Mouse (Mus musculus): Measurements from ENCODE around the gene Sumo1. TPM values are rescaled to one million over a fixed set of nuclear protein-coding genes. Genes with fewer than 3 reads are reported as not detected.
"Not testable (repeated sequence)": the region's sequence is repeated elsewhere in the genome, so short reads cannot be mapped to it uniquely, and the experiment has no call there.

Gene Sumo1
- polyA plus RNA-seq, 1 experiment from 2014 or later, result 354 TPM

GRCm38 (mm10) chr1:59651201-59651819, 19.3 kb downstream of the Sumo1 start:
- Histone ChIP-seq H3K27me3 (replicated peaks; ENCODE audit: control insufficient read depth, insufficient read depth, low read length) (no peaks in the 10 kb centered on the region), H3K4me2 (ENCODE audit: low read depth, low read length) (no peak overlapping the region), H3K27ac (replicated peaks; ENCODE audit: low read depth, low read length) (no peak overlapping the region), H3K4me3 (ENCODE audit: low read depth, low read length) (no peak overlapping the region), H3K9me3 (ENCODE audit: control insufficient read depth, low read length) (no peaks in the 10 kb centered on the region), H3K36me3 (ENCODE audit: control insufficient read depth, insufficient read depth, low read length) (peaks cover 60% of the 10 kb centered on the region), H3K4me1 (ENCODE audit: control insufficient read depth, insufficient read depth, low read length) (no peaks in the 10 kb centered on the region), H3K9ac (ENCODE audit: low read depth, low read length) (no peak overlapping the region)
- DNase-seq (ENCODE audit: low spot score) (no peak), ATAC-seq (ENCODE audit: low read depth) (no peak)
- 95% methylated on average over 3 of the region's 3 CpGs for whole genome bisulfite sequencing

GRCm38 (mm10) chr1:59646502-59646901, 24.1 kb downstream of the Sumo1 start:
- not testable (repeated sequence) for H3K4me1 ChIP-seq (ENCODE audit: control insufficient read depth, insufficient read depth, low read length); DNase-seq (ENCODE audit: low spot score); H3K9me3 ChIP-seq (ENCODE audit: control insufficient read depth, low read length); H3K4me2 ChIP-seq (ENCODE audit: low read depth, low read length); ATAC-seq (ENCODE audit: low read depth); H3K4me3 ChIP-seq (ENCODE audit: low read depth, low read length); H3K9ac ChIP-seq (ENCODE audit: low read depth, low read length); H3K27ac ChIP-seq (replicated peaks; ENCODE audit: low read depth, low read length); H3K27me3 ChIP-seq (replicated peaks; ENCODE audit: control insufficient read depth, insufficient read depth, low read length)
- WGBS, result 95% methylated on average over 2 of the region's 2 CpGs
- H3K36me3 ChIP-seq (ENCODE audit: control insufficient read depth, insufficient read depth, low read length), result peaks cover 73% of the 10 kb centered on the region

DNA sequence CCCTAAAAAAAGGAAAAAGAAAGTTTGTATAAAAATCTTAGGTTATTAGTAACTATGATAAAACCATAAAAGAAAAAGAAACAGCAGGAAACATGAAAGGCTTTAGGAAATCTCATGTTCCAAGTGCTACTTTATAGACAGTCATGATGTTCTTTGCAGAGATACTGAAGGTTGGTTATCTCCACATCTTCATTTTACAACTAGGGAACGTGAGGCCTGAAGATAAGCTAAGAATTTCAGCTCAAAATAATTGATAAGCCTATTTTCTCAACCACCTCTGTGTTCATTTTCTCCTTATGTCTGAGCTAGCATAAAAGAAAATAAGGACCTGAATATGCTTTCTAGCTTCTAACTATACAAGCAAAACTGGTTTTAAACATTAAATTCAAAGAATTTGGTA, 28.1 kb downstream of the Sumo1 start:
- no peak for DNase-seq (ENCODE audit: low spot score)
- H3K36me3 ChIP-seq (ENCODE audit: control insufficient read depth, insufficient read depth, low read length), result peaks cover 53% of the 10 kb centered on the region
- H3K4me2 ChIP-seq (ENCODE audit: low read depth, low read length), result no peak overlapping the region
- 93% methylated on average over 1 of the region's 1 CpGs for WGBS
- no peak overlapping the region for H3K27ac ChIP-seq (replicated peaks; ENCODE audit: low read depth, low read length)
- no peaks in the 10 kb centered on the region for H3K4me1 ChIP-seq (ENCODE audit: control insufficient read depth, insufficient read depth, low read length)
- H3K9ac ChIP-seq (ENCODE audit: low read depth, low read length), result no peak overlapping the region
- H3K9me3 ChIP-seq (ENCODE audit: control insufficient read depth, low read length), result no peaks in the 10 kb centered on the region
- no peak overlapping the region for H3K4me3 ChIP-seq (ENCODE audit: low read depth, low read length)
- ATAC-seq (ENCODE audit: low read depth), result no peak
- no peaks in the 10 kb centered on the region for H3K27me3 ChIP-seq (replicated peaks; ENCODE audit: control insufficient read depth, insufficient read depth, low read length)

GRCm38 (mm10) chr1:59638371-59638770, 32.3 kb downstream of the Sumo1 start:
- ATAC-seq (ENCODE audit: low read depth) (no peak), DNase-seq (ENCODE audit: low spot score) (no peak)
- no peak overlapping the region for H3K4me3 ChIP-seq (ENCODE audit: low read depth, low read length)
- peaks cover 3% of the 10 kb centered on the region; the same call in 1 of the 2 replicates for H3K4me1 ChIP-seq (ENCODE audit: control insufficient read depth, insufficient read depth, low read length)
- no peak overlapping the region for H3K9ac ChIP-seq (ENCODE audit: low read depth, low read length)
- no peak overlapping the region for H3K4me2 ChIP-seq (ENCODE audit: low read depth, low read length)
- H3K9me3 ChIP-seq (ENCODE audit: control insufficient read depth, low read length), result no peaks in the 10 kb centered on the region
- 90% methylated on average over 3 of the region's 3 CpGs for WGBS
- H3K36me3 ChIP-seq (ENCODE audit: control insufficient read depth, insufficient read depth, low read length), result peaks cover 30% of the 10 kb centered on the region
- H3K27ac ChIP-seq (replicated peaks; ENCODE audit: low read depth, low read length), result no peak overlapping the region
- no peaks in the 10 kb centered on the region for H3K27me3 ChIP-seq (replicated peaks; ENCODE audit: control insufficient read depth, insufficient read depth, low read length)

GRCm38 (mm10) chr1:59636349-59636748, 34.3 kb downstream of the Sumo1 start:
- no peak overlapping the region for H3K4me3 ChIP-seq (ENCODE audit: low read depth, low read length)
- 73% methylated on average over 1 of the region's 1 CpGs for WGBS
- H3K9me3 ChIP-seq (ENCODE audit: control insufficient read depth, low read length), result no peaks in the 10 kb centered on the region
- no peak overlapping the region for H3K27ac ChIP-seq (replicated peaks; ENCODE audit: low read depth, low read length)
- H3K36me3 ChIP-seq (ENCODE audit: control insufficient read depth, insufficient read depth, low read length), result peaks cover 11% of the 10 kb centered on the region
- no peak overlapping the region for H3K9ac ChIP-seq (ENCODE audit: low read depth, low read length)
- ATAC-seq (ENCODE audit: low read depth), result no peak
- peaks cover 4% of the 10 kb centered on the region; the same call in 1 of the 2 replicates for H3K4me1 ChIP-seq (ENCODE audit: control insufficient read depth, insufficient read depth, low read length)
- no peaks in the 10 kb centered on the region for H3K27me3 ChIP-seq (replicated peaks; ENCODE audit: control insufficient read depth, insufficient read depth, low read length)
- no peak for DNase-seq (ENCODE audit: low spot score)
- no peak overlapping the region for H3K4me2 ChIP-seq (ENCODE audit: low read depth, low read length)

GRCm38 (mm10) chr1:59633056-59633455, 37.6 kb downstream of the Sumo1 start:
- peak overlapping the region; percentile 31 for H3K4me2 ChIP-seq (ENCODE audit: low read depth, low read length)

GRCm38 (mm10) chr1:59631986-59632659, 38.5 kb downstream of the Sumo1 start:
- WGBS, result 76% methylated on average over 5 of the region's 5 CpGs
- Histone ChIP-seq H3K4me2 (ENCODE audit: low read depth, low read length) (no peak overlapping the region), H3K4me3 (ENCODE audit: low read depth, low read length) (no peak overlapping the region), H3K27ac (replicated peaks; ENCODE audit: low read depth, low read length) (no peak overlapping the region), H3K27me3 (replicated peaks; ENCODE audit: control insufficient read depth, insufficient read depth, low read length) (no peaks in the 10 kb centered on the region; the same call in 1 of the 2 replicates), H3K9ac (ENCODE audit: low read depth, low read length) (no peak overlapping the region), H3K4me1 (ENCODE audit: control insufficient read depth, insufficient read depth, low read length) (peaks cover 4% of the 10 kb centered on the region; the same call in 1 of the 2 replicates), H3K9me3 (ENCODE audit: control insufficient read depth, low read length) (no peaks in the 10 kb centered on the region), H3K36me3 (ENCODE audit: control insufficient read depth, insufficient read depth, low read length) (no peaks in the 10 kb centered on the region)
- no peak for ATAC-seq (ENCODE audit: low read depth)
- DNase-seq (ENCODE audit: low spot score), result no peak

More at GRCm38 (mm10) chr1:59633056-59633455, 37.6 kb downstream of the Sumo1 start:
- peak; percentile 27 for DNase-seq (ENCODE audit: low spot score)
- Histone ChIP-seq H3K4me1 (ENCODE audit: control insufficient read depth, insufficient read depth, low read length) (peaks cover 4% of the 10 kb centered on the region; the same call in 1 of the 2 replicates), H3K27me3 (replicated peaks; ENCODE audit: control insufficient read depth, insufficient read depth, low read length) (no peaks in the 10 kb centered on the region; the same call in 1 of the 2 replicates), H3K27ac (replicated peaks; ENCODE audit: low read depth, low read length) (peak overlapping the region; percentile 48), H3K9me3 (ENCODE audit: control insufficient read depth, low read length) (no peaks in the 10 kb centered on the region), H3K4me3 (ENCODE audit: low read depth, low read length) (no peak overlapping the region), H3K36me3 (ENCODE audit: control insufficient read depth, insufficient read depth, low read length) (no peaks in the 10 kb centered on the region), H3K9ac (ENCODE audit: low read depth, low read length) (peak overlapping the region; percentile 40; the same call in 1 of the 2 replicates)
- 20% methylated on average over 6 of the region's 6 CpGs for WGBS
- ATAC-seq (ENCODE audit: low read depth), result no peak

DNA sequence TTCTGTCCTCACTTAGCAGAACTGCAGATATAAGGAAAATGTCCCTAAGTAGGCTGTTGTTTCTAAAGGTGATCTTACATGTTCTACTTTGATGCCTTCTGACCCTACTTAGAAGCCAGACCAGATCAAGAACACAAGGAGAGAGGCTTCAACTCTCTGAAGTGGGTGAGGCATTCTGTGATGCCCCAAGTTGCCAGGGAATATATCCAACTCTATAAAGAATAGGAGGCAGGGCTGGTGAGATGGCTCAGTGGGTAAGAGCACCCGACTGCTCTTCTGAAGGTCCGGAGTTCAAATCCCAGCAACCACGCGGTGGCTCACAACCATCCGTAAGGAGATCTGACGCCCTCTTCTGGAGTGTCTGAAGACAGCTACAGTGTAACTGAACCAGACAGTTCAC, 40.3 kb downstream of the Sumo1 start:
- not testable (repeated sequence) for H3K4me3 ChIP-seq (ENCODE audit: low read depth, low read length); H3K9me3 ChIP-seq (ENCODE audit: control insufficient read depth, low read length); H3K27me3 ChIP-seq (replicated peaks; ENCODE audit: control insufficient read depth, insufficient read depth, low read length); H3K36me3 ChIP-seq (ENCODE audit: control insufficient read depth, insufficient read depth, low read length); ATAC-seq (ENCODE audit: low read depth); H3K27ac ChIP-seq (replicated peaks; ENCODE audit: low read depth, low read length); DNase-seq (ENCODE audit: low spot score); H3K4me2 ChIP-seq (ENCODE audit: low read depth, low read length); H3K9ac ChIP-seq (ENCODE audit: low read depth, low read length); H3K4me1 ChIP-seq (ENCODE audit: control insufficient read depth, insufficient read depth, low read length)
- WGBS, result 93% methylated on average over 6 of the region's 6 CpGs
